Mouse (Mus musculus): ENCODE results near the gene Nfkbil1.

DNA sequence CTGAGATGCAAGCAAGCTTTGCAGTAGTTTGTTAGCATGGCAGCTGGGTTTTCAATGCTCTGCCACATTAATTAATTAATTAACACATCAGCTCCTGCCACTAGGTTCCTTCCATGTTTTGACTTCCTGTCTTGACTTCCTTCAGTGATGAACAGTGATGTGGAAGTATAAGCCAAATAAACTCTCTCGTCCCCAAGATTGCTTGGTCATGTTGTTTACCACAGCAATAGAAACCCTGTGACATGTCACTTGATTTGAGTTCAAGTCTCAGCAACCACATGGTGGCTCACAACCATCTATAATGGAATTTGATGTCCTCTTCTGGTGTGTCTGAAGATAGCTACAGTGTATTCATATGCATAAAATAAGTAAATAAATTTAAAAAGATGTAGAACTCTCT, 21.8 kb upstream of the Nfkbil1 start:
- no peak for TF ChIP-seq GATA1 (IDR thresholded peaks at IDR 0.05; ENCODE audit: borderline replicate concordance, low read length)
- TF ChIP-seq FLI1 (IDR thresholded peaks at IDR 0.05; ENCODE audit: low read length) = no peak

Measured in megakaryocyte, embryonic 14.5 days (primary cell).